19 mouse cellular contexts compared by ENCODE assay signal in the genomic region with DNA sequence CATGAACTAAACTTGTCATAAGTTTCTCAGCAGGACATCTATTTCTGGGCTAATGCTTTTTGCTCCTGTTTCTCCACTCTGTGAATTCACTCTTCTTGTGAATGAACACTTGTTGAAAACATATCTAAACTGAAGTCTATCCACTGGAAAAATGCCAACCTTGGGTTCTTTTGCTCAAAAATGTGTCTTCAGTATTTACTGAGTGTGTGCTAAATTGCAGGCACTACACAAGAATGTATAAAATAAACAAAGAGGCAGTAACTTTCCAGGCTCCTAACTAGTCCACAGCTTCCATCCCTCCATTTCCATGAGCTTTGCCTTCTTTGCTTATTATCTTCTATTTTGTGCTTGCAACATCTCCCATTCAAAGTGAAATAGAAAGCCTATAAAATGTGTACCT.
A peak's percentile ranks its signal among the peaks of the same experiment; 100 is the strongest.
DNase-seq lines count a peak whose midpoint lies in the region; ATAC-seq and TF ChIP-seq lines count a peak whose summit lies in the region.
"Had no signal": no experiment of that assay in that cellular context is flagged by ENCODE, and none has a peak within 500 bp of the region (broad histone marks: within the 10 kb centered on the region; RNA-seq: fewer than 3 reads in every experiment).

No protein-coding gene starts in this region.

- H3K27me3 ChIP-seq in kidney, postnatal 0 days (ENCODE audit: insufficient read depth, low read length) = no peaks in the 10 kb centered on the region
- H3K27me3 ChIP-seq in lung, embryonic 16.5 days (ENCODE audit: control insufficient read depth, insufficient read depth, low read depth, low read length) = no peaks in the 10 kb centered on the region
- H3K27me3 ChIP-seq: forebrain, embryonic 15.5 days; heart, embryonic 13.5 days; hindbrain, embryonic 12.5 days had no signal

- H3K36me3 ChIP-seq in kidney, postnatal 0 days (ENCODE audit: insufficient read depth, low read length) = no peaks in the 10 kb centered on the region
- no peaks in the 10 kb centered on the region for H3K36me3 ChIP-seq in lung, embryonic 16.5 days (ENCODE audit: control insufficient read depth, insufficient read depth, low read length)
- H3K36me3 ChIP-seq: forebrain, embryonic 15.5 days; heart, embryonic 13.5 days; hindbrain, embryonic 12.5 days had no signal

- no peaks in the 10 kb centered on the region for H3K4me1 ChIP-seq in kidney, postnatal 0 days (replicated peaks; ENCODE audit: insufficient read depth, low read length)
- H3K4me1 ChIP-seq in lung, embryonic 16.5 days (replicated peaks; ENCODE audit: control insufficient read depth, insufficient read depth, low read length) = peaks cover 10% of the 10 kb centered on the region
- no peaks in the 10 kb centered on the region for H3K4me1 ChIP-seq in lung, adult 2 months (ENCODE audit: control insufficient read depth, insufficient read depth, low read length)

- H3K9me3 ChIP-seq in kidney, postnatal 0 days (replicated peaks; ENCODE audit: low read length) = no peaks in the 10 kb centered on the region
- H3K9me3 ChIP-seq in lung, embryonic 16.5 days (ENCODE audit: control insufficient read depth, low read length) = no peaks in the 10 kb centered on the region
- H3K9me3 ChIP-seq: forebrain, embryonic 15.5 days; heart, embryonic 13.5 days; hindbrain, embryonic 12.5 days had no signal

- H3K9ac ChIP-seq in kidney, postnatal 0 days (ENCODE audit: low read depth, low read length) = no peak overlapping the region
- H3K9ac ChIP-seq in lung, embryonic 16.5 days (ENCODE audit: low read length) = no peak overlapping the region
- H3K9ac ChIP-seq: forebrain, embryonic 15.5 days; heart, embryonic 13.5 days; hindbrain, embryonic 12.5 days had no signal

- no peak for TF ChIP-seq CTCF in kidney, postnatal 0 days (IDR thresholded peaks at IDR 0.05; ENCODE audit: low read depth)
- no peak for TF ChIP-seq CTCF in lung, adult 2 months (IDR thresholded peaks at IDR 0.05; ENCODE audit: insufficient read depth, low read length)

- H3K4me2 ChIP-seq in kidney, postnatal 0 days (ENCODE audit: low read length) = no peak overlapping the region
- H3K4me2 ChIP-seq in lung, embryonic 16.5 days (ENCODE audit: low read depth, low read length) = no peak overlapping the region
- H3K4me2 ChIP-seq: forebrain, embryonic 15.5 days; heart, embryonic 13.5 days; hindbrain, embryonic 12.5 days had no signal

- peak; percentile 21 for DNase-seq in kidney, postnatal 0 days (ENCODE audit: low spot score)
- no peak for DNase-seq in kidney, postnatal 14 days
- no peak for DNase-seq in lung, adult 2 months
- peak; percentile 59 for DNase-seq in NIH3T3 (ENCODE audit: low read depth)
- peak; percentile 11 for DNase-seq in lung, postnatal 25 days (ENCODE audit: low spot score)
- DNase-seq in Muller cell, postnatal 12 days (ENCODE audit: inconsistent ontology term) = no peak
- DNase-seq in layer of hippocampus, postnatal 25 days (ENCODE audit: extremely low spot score in 1 of 2, low spot score in 1 of 2) = no peak
- DNase-seq: adrenal gland, postnatal 14 days; cerebellum, adult 18-20 months; cerebellum, adult 9-11 months; cerebellum, postnatal 36 days; gastrocnemius, postnatal 36 days; heart, adult 11 months; heart, postnatal 4 days had no signal

- H3K27ac ChIP-seq in kidney, postnatal 0 days = no peak overlapping the region
- no peak overlapping the region; the same call in 1 of the 2 replicates for H3K27ac ChIP-seq in lung, embryonic 16.5 days (ENCODE audit: low read length)
- H3K27ac ChIP-seq: forebrain, embryonic 15.5 days; heart, embryonic 13.5 days; hindbrain, embryonic 12.5 days had no signal

- TF ChIP-seq POLR2A in lung, adult 2 months (IDR thresholded peaks at IDR 0.05; ENCODE audit: borderline replicate concordance, extremely low read depth, low read depth, low read length) = no peak

- H3K4me3 ChIP-seq in kidney, postnatal 0 days (replicated peaks; ENCODE audit: low read depth, low read length) = no peak overlapping the region
- H3K4me3 ChIP-seq in lung, embryonic 16.5 days (ENCODE audit: low read length) = no peak overlapping the region
- H3K4me3 ChIP-seq in lung, adult 2 months (replicated peaks; ENCODE audit: extremely low read depth, low read depth, low read length) = no peak overlapping the region
- H3K4me3 ChIP-seq: forebrain, embryonic 15.5 days; heart, embryonic 13.5 days; hindbrain, embryonic 12.5 days had no signal

- ATAC-seq in kidney, postnatal 0 days (replicated peaks; ENCODE audit: low FRiP score, low read depth) = no peak
- peak; percentile 89 for ATAC-seq in lung, embryonic 16.5 days (ENCODE audit: low read depth)
- ATAC-seq: forebrain, embryonic 15.5 days; hindbrain, embryonic 16.5 days had no signal

Comparison
In these comparisons a context has a peak if more than half of its experiments do, and no peak if none do; other contexts are left out.
1. DNase-seq: peak in kidney, postnatal 0 days (single experiment), NIH3T3 (single experiment) and lung, postnatal 25 days (single experiment); none in kidney, postnatal 14 days (single experiment), lung, adult 2 months (single experiment), Muller cell, postnatal 12 days (single experiment) and layer of hippocampus, postnatal 25 days (0 of 2).